Mouse (Mus musculus): ENCODE measurements around the gene Trmt1.

The Trmt1 gene

DNA sequence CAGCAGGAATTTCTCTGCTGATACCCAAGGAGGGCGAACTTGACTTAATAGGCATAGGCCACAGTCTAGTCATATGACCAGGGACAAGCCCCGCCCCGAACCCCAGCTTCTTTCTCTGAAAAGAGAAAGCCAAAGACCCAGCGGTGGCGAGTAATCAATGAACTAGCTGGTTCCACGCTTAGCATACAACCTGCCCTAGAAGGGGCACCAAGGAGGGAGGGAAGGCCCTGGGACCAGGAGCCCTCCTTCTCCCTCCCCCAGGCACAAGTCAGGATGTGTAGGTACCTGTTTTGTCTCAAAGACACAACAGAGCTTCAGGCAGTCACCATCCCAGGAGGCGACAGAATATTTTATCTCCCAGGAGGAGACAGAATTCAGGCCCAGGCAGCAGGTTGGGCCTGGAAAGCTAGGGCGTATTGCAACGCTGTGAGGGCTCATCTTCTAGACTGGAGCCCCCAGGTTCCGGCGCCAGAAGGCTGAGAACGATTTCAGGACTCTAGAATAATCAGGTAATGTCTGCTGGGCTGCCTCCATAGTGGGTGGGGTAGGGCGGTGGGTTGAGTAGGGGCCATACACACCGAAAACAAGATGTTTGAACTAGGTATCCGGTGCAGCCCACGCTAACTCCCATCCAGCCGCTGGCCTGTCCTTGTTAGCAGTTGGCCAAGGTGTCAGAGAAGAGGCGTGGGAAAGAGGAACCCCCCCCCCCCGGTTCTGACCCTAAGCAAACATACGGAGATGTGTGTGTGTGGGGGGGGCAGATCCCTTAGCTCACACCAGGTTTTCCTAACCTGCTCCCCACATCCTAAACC, at the start of gene Trmt1:
TSS of gene Trmt1 (plus strand) at position 117 of the 812 bp plus-strand sequence.
- no peak for DNase-seq (ENCODE audit: low spot score)

DNA sequence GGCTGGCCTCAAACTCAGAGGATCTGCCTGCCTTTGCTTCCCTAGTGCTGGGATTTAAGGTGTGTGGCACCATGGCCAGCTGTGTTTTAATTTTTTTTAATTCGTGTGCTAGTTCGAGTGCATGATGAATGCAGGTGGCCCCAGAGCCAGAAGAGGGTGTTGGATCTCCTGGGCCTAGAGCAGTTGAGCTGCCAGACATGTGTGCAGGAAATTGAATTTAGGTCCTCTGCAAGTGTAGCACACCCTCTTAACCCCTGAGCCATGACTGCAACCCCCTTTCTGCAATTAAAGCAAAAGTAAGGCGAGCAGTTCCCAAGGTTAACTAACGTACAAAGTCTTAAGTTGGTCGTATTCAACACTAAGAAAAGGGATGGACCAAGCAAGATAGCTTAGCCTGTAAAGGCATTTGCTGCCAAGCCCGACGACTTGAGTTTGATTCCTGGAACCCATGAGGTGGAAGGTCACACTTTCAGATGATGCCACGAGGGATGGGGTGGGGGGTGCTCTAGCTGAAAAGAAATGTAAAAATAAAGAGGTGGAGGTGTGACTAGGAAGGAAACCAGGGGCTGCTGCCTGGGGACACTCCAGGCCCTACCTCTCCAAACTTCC, 48.1 kb upstream of the Trmt1 start:
- DNase-seq (ENCODE audit: low spot score): no peak

DNA sequence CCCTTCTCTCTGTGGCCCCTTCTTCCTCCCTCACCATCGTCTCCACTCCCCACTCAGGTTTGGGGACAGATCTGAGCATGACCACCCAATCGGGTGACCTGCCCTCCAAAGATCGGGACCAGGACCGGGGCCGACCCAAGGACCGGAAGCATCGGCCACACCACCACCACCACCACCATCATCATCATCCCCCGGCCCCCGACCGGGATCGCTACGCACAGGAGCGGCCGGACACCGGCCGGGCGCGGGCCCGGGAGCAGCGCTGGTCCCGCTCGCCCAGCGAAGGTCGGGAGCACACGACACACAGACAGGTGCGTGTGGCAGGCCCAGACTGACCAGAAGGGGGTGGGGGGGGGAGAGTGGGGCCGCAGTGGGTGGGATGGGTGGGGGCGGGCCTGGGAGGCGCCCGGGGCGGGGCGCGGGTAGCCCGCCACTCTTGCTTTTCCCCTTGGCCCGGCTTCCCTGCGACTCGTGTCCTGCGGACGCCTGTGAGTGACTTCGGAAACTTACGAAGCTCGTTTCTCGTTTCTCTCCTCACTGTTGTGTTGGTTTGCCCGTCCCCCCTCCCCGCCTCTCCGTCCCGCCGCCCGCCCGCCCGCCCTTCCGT, 47.4 kb upstream of the Trmt1 start:
- no peak for DNase-seq (ENCODE audit: low spot score)

DNA sequence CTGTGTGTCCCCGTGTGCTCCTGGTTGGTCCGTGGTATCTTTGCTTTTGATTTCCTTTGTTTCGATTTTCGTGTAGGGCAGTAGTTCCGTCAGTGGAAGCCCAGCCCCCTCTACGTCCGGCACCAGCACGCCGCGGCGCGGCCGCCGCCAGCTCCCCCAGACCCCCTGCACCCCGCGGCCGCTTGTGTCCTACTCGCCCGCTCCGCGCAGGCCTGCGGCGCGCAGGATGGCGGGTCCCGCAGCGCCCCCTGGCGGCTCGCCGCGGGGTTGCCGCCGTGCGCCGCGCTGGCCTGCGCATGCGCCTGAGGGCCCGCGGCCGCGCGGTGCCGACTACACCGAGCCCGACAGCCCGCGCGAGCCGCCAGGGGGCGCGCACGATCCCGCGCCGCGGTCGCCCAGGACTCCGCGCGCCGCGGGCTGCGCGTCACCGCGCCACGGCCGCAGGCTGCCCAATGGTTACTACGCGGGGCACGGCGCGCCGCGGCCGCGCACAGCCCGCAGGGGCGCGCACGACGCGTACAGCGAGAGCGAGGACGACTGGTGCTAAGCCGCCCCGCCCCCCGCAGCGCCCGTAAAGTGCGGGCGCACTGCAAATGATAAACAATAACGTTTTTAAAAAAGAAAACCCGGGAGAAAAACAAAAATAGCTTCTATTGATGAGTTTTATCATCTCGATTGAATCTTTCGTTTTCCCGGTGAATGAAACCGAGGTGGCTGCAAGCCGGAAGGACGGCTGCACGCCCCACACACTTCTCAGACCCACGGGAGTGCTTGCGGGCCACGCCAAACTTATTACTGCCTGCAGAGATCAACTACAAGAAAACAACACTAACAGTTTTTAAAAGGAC, 46.7 kb upstream of the Trmt1 start:
- DNase-seq (ENCODE audit: low spot score): peak; percentile 97

DNA sequence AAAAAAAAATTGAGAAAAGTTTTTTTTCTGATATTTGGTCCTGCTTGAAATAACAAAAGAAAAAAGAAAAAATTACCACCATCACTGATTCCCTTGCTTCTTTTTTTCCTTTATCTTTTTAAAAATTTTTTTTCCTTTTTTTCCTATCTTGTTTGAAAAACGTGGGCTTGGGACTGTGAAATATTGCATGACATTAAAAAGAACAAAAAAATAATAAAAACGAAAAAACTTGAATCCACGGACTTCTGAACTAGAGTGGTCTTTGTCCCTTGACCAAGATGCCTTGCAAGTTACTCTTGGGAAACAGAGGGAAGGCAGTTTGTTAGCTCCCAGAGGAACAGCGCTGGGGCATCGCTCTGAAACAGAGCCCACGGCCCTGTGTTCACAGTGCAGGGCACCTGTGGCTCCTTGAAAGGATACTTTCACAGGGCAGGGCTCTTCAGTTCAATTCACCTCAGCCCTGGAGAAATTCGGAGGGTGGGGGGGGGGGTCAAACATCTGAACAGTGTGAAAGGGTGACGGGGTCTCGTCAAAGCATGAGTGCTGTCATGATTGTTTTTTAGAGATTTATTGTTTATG, 46.0 kb upstream of the Trmt1 start:
- DNase-seq (ENCODE audit: low spot score): no peak

DNA sequence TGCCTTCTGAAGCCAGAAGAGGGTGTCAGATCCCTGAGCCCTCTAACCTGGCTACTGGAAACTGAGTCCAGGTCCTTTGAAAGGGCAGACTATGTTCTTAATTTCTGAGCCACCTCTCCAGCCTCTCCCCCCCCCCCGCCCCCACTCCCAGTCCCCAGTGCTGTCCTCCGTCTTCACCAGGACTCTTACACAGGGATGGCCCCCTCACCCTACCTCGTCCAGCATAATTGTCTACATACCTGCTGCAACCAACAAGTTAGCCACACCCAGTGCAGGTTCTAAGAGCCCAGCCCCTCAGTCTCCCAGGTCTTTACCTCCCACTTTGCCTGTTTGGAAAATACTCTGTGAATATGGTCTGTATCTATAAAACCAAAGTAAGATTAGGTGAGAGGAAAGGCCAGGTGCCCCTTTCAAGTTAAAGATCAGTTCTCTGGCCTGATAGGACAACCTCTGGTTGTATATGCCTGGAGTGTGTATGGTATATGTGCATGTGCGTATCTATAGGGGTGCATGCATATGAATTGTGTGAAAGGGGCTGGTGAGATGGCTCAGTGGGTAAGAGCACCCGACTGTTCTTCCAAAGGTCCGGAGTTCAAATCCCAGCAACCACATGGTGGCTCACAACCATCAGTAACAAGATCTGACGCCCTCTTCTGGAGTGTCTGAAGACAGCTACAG, 45.4 kb upstream of the Trmt1 start:
- DNase-seq (ENCODE audit: low spot score): no peak

DNA sequence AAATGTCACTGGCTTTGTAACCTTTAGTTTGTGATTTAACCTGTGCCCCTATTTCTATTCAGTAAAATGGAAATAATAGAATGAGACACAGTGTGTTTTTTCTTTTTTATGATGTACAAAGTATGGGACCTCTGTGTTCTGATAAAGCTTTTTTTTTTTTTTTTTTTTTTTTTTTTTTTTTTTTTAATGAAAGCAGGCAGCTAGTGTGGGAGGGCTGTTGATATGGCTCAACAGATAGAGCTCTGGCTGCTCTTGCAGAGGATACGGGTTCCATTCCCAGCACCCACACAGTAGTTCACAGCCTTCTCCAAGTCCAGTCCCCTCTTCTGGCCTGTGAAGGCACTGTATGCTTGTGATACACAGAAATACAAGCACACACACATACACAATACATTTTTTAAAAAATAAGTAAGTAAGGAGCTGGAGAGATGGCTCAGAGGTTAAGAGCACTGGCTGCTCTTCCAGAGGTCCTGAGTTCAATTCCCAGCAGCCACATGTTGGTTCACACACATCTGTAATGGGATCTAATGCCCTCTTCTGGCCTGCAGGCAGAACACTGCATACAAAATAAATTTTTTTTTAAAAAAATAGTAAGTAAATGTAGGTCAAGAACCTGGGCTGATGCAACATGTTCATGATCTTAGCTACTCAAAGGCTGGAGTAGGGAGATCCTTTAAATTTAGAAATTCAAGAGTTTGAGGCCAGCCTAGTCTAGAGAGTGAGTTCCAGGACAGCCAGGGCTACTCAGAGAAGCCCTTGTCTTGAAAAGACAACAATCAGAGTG, 44.3 kb upstream of the Trmt1 start:
- DNase-seq (ENCODE audit: low spot score): peak; percentile 54

DNA sequence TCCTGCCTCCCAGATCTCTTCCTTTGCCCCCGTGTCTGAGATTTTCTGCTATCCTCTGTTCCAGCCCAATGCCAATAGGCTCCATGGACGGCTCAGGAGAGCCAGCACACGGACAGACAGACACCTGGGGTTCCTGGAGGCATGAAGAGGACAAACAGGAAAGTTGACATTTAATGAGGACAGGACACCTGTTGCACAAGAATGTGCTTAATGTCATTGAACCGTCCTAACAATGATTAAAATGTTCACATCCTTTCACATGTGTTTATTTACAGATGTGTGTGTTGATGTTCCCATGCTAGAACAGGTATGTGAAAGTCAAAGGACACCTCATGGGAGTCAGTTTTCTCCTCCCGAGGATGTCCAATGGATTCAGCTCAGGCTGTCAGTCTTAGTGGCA, 43.1 kb upstream of the Trmt1 start:
- DNase-seq (ENCODE audit: low spot score): no peak

DNA sequence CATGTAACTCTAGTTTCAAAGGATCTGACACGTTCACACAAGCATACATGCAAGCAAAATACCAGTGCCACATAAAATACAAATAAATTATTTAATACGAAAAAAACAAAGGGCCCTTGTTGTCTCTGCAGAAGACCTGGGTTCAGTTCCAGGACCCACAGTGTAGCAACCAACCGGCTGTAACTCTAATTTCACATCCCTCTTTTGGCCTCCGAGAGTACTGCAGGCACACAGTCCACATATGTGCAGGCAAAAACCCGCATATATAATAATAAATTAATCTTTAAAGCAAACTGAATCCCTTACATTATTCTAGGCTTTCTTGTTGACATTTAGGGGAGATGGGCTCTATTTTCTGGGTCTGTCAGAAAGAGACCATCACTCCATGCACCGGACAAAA, 39.3 kb upstream of the Trmt1 start:
- no peak for DNase-seq (ENCODE audit: low spot score)

DNA sequence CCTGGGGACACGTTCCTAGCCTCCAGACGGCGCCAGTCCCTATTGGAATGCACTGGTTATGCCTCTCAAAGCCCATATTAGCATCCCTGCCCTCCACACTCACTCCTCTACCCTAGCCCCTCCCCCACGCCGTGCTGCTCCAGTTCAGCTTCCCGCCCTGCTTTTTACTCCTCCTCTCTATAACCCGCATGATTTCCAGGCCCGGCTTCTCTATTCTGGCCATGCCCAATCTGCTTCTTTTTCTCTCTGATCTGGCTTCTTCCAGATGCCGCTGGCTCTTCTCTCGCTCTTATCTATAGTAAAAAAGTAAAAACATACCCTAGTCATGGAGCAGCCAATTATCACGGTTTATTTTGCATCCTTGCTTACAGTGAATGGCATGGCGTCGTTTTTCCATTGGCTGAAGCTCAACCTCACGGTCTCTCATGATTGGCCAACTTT, 38.6 kb upstream of the Trmt1 start:
- no peak for DNase-seq (ENCODE audit: low spot score)

DNA sequence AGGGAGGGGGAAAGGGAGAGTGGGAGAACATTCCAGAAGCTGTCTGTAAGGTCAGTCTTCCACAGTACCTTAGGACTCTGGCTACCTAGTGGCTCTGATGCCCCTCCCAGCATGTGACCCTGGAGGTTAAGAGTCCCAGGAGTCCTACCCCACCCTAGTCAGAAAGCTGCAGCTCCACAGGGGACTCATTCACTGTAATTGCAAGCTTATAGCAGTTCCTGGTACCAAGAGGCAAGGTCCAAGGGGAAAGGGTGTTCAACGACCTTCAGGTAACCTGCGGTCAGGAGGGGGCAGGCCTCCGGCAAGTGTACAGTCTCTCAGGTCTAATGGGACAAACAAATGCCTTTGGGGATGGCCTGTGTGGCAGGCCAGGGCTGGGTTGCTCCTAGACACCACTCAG, 35.9 kb upstream of the Trmt1 start:
- no peak for DNase-seq (ENCODE audit: low spot score)

DNA sequence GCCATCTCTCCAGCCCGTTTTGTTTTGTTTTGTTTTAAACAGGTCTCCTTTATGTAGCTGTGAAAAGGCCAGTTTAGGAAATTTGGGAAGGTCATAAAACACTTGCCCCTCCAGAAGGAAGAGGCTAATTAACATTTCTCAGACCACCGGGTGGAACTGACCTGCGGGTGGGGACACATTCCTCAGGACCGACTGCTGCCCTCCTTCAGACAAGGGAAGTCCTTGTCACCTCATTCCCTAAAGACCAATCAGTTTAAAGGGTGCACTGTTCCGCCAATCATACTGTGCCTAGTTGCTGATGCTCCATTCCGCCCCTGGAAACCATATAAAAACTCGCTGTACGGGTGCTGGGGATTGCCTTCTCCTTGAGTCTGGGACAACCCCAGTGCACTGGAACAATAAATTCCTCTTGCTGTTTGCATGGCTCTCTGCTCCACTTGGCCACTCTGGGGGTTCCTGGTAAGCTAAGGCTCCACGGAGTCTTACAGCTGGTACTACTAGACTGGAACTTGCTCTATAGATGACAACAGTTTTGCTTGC, 32.9 kb upstream of the Trmt1 start:
- no peak for DNase-seq (ENCODE audit: low spot score)

DNA sequence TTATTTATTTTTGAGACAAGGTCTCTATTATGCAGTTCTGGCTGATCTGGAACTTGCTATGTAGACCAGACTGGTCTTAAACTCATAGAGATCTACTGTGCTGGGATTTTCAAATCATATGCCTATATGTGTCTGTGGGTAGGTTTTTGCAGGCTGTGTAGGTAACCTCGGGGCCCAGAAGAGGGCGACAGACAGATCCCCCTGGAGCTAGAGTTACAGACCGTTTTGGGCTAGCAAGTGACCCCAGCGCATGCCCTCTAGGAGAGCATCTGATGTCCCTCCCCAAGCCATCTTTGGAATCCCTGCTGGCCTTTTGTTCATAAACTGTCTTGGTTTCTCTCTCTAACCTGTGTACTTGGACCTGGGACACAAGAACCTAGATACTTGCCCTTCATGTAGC, 31.5 kb upstream of the Trmt1 start:
- DNase-seq (ENCODE audit: low spot score): no peak

DNA sequence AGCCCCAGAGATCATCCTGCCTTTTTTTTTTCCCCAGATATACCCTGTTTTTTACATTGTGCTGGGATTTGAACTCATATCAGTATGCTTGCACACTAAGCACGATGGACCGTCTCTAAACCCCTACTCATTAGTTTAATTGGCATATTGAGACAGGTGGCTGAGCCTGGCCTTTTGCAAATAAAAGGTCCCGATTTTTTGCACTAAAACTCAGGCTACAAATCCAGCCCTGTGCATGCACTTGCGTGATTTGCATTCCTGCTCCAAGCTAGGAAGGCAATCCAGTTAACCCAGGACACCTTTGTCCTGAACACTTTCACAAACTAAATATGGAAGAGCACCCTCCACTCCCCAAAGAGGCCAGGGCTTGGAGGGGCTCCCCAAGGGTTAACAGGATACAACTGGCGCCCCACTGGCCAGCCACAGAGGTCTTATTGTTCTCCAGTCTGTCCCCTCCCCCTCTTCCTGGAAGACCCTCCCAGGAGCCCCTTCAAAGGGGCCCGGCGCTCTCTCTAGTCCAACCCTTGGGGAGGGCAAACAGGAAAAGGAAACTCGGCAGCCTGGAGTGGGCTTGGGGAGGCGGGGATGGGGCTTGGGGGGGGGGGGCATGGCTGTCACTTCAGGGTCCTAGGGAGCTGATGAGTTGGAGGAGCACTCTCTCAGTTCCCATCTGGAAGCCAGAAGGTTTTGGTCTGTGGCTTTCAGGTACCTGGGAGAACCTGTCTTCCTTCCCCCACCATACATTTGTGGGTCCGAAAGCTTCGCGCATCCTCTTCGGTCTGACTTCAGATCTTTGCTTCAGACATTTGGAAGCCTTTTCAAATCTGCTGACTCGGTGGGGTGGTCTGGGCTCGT, 30.5 kb upstream of the Trmt1 start:
- DNase-seq (ENCODE audit: low spot score): no peak

DNA sequence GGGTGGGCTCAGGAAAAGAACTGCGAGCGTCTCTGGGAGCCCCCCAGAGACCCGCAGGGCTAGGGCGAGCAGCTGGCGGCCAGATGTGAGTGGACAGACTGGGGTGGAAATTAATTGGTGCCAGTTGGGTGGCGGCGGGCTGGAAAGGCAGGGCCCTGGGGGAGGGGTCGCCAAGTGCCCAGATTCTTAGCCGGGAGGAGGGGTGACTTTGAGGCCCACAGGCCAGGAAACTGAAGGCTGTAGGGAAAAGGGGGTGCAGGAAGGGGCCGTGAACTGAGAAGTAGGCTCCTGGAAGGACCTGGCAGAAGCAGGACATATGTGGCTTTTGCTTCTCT, 29.9 kb upstream of the Trmt1 start:
- DNase-seq (ENCODE audit: low spot score): no peak

DNA sequence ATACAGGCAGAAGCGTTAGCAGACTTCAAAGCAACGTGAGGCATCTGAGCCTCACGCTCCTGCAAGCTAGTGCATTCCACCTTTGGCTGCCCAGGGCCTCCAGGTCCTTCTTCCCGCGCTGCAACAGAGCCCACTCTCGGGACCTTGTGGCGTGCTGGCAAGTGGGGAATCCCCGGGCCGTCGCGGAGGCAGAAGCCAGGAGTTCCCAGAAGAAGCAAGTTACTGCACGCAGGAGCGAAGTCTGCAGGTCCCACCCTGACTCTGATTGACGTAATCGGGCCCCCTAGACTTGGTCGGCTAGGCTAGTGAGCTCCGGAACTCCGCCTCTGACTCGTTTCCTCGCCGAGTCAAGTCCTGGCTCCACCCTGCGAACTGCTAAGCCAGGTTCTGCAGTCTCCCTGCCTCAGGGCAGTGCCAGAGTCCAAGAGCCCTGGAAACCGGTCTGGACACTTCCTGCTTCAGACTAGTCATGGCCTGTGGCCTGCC, 29.4 kb upstream of the Trmt1 start:
- peak; percentile 82 for DNase-seq (ENCODE audit: low spot score)

DNA sequence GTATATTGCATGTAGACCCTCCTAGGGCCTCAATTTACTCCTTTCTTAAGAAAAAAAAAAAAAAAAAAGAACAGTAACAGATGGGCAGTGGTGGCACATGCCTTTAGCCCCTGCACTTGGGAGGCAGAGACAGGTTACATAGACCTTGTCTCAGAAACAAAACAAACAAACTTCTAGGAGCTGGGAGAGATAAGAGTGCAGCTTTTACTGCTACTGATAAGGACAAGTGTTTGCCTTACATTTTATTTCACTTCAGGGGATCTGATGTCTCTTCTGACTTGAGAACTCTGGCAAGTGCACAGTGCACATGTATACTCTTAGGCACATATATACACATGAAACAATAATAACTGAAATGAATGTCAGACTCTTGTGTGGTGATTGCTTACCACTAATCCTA, 28.9 kb upstream of the Trmt1 start:
- no peak for DNase-seq (ENCODE audit: low spot score)

DNA sequence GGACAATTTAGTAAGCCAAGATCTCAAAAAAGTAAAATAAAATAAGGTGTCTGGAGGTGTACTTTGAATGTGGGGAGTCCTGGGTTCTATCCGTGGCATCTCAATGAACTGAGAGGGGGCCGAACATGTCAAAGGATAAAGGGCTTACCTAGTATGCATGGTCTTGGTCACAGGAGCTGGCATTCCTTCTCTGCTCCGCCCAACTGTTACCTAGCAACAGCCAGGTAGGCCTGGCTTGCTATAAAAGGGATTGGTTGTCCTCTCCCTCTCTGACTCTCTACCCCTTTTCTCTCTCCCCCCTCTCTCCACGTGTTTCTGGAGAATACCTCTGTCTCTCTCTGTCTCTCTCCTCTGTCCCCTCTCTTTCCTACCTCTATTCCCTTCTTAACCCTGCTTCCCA, 28.4 kb upstream of the Trmt1 start:
- DNase-seq (ENCODE audit: low spot score): no peak

DNA sequence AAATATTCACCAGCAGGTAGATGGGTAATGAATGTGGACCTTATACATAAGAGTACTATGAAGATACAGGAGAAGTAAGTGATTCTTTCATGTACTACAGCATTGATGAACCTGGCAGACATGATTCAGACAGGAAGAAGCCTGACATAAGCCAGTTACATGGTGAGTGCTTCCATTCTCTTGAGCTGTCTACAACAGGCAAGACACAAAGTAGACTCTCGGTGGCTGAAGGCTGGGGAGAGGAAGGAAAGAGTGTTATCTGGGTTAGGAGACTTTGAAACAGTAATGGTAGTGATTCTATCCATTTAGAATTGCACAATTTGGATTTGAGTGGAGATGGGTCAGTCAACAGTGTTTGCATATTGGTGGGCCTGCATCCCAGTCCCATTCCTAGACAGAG, 27.2 kb upstream of the Trmt1 start:
- DNase-seq (ENCODE audit: low spot score): no peak
